Mouse (Mus musculus) midbrain, embryonic 10.5 days (tissue): ENCODE measurements around the gene Zfp341. TPM values are rescaled to one million over a fixed set of nuclear protein-coding genes. Genes with fewer than 3 reads are reported as not detected.

Experiments
- DNase-seq: peaks from one replicate; pipeline ENCODE4 v3.0.0-alpha.2; 2017; ENCODE audit warnings: low spot score
- H3K27ac ChIP-seq: fragments of 300-500 bp; sonication (generic); replicated peaks from 2 replicates; pipeline ENCODE4 v1.5.1; 2016; ENCODE audit warnings: mild to moderate bottlenecking
- H3K27me3 ChIP-seq: fragments of 300-500 bp; sonication (generic); 2 replicates; pipeline ENCODE4 v1.6.1; 2016; ENCODE audit warnings: low read depth, mild to moderate bottlenecking; ENCODE audit not compliant: poor library complexity, severe bottlenecking
- H3K36me3 ChIP-seq: fragments of 300-500 bp; sonication (generic); 2 replicates; pipeline ENCODE4 v1.6.1; 2016; ENCODE audit warnings: mild to moderate bottlenecking, moderate library complexity
- H3K4me1 ChIP-seq: fragments of 300-500 bp; sonication (generic); 2 replicates; pipeline ENCODE4 v1.6.1; 2016
- H3K4me3 ChIP-seq: fragments of 300-500 bp; sonication (generic); 2 replicates; pipeline ENCODE4 v1.5.1; 2016; ENCODE audit warnings: mild to moderate bottlenecking, moderate library complexity
- H3K9me3 ChIP-seq: fragments of 300-500 bp; sonication (generic); replicated peaks from 2 replicates; pipeline ENCODE4 v1.6.1; 2016; ENCODE audit warnings: mild to moderate bottlenecking
- WGBS: fragments of 180-500 bp; shearing (Covaris S2); methylation state at CpG from one replicate; pipeline ENCODE4 v1.1.7; 2016; 5-methylcytosine and 5-hydroxymethylcytosine counted together
- polyA plus RNA-seq: library from polyadenylated mRNA; unstranded; fragments of >200 nt; fragmentation: Nextera tagmentation; extraction: Ambion mirVana; gene quantifications from 2 replicates; pipeline ENCODE4 v1.2.1, GENCODE M21; 2016

Gene Zfp341
- polyA plus RNA-seq, 1 experiment from 2014 or later, result 1.1 TPM

DNA sequence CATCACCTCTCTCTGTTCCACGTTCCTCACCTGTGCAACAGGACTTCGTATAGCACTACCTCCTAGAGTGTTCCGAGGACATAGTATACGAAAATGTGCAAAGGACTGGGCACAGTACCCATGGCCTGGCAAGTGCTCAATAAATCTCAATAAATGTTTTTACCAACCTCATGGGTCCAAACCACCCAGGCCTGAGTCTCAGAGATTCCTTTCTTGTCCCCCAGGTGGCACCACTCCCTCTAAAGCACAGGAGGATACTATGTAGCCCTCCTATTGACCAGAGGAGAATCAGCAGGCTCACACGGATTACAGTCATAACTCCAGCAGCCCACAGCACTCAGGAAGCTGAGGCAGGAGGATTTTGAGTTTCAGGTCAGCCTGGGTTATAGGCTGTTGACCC, 33.5 kb downstream of the Zfp341 start:
- no peaks in the 10 kb centered on the region for H3K27me3 ChIP-seq
- peaks cover 15% of the 10 kb centered on the region for H3K4me1 ChIP-seq
- WGBS, result 87% methylated on average over 5 of the region's 5 CpGs
- H3K9me3 ChIP-seq, result no peaks in the 10 kb centered on the region
- no peak overlapping the region for H3K27ac ChIP-seq
- no peak for DNase-seq
- H3K4me3 ChIP-seq, result no peak overlapping the region
- H3K36me3 ChIP-seq, result peaks cover 44% of the 10 kb centered on the region

- WGBS, result 15% methylated on average over 3 of the region's 3 CpGs
- peak; percentile 74 for DNase-seq
- Histone ChIP-seq H3K27ac (peak overlapping the region; percentile 57), H3K36me3 (peaks cover 33% of the 10 kb centered on the region), H3K4me3 (no peak overlapping the region), H3K9me3 (no peaks in the 10 kb centered on the region), H3K27me3 (no peaks in the 10 kb centered on the region), H3K4me1 (peaks cover 15% of the 10 kb centered on the region)
These were observed 35.0 kb downstream of the Zfp341 start for GRCm38 (mm10) chr2:154648086-154648485.

- Histone ChIP-seq H3K4me3 (no peak overlapping the region), H3K4me1 (peaks cover 15% of the 10 kb centered on the region), H3K36me3 (peaks cover 13% of the 10 kb centered on the region), H3K27me3 (no peaks in the 10 kb centered on the region), H3K27ac (no peak overlapping the region), H3K9me3 (no peaks in the 10 kb centered on the region)
- 79% methylated on average over 3 of the region's 3 CpGs for WGBS
- no peak for DNase-seq
These were observed 37.3 kb downstream of the Zfp341 start for GRCm38 (mm10) chr2:154650404-154650803.

DNA sequence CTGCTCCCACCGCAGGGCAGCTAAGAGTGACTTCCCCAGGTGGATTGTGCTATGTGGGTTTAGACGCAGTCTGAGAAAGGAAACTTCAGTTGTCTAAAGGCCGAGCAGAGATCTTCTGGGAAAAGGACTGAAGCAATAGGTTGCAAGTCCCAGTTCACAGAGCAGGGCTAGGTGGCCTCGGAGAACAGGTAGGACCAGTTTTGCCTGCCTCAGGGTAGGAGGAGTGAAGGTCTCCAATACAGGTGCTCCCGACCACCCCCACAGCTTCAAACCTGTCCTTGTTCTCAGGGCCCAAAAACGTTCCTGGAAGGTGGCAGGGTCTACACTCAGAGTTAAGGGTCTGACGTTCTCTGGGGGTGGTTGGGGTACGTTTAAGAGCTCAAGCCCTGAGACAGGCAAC, 38.3 kb downstream of the Zfp341 start, which contains the start of gene Chmp4b:
TSS of gene Chmp4b (plus strand) at position 343 of the 400 bp plus-strand sequence.
- WGBS, result 61% methylated on average over 8 of the region's 8 CpGs
- Histone ChIP-seq H3K9me3 (no peaks in the 10 kb centered on the region), H3K27me3 (no peaks in the 10 kb centered on the region), H3K27ac (no peak within 1 kb of the TSS), H3K4me1 (peaks cover 15% of the 10 kb centered on the region), H3K36me3 (0 out of 2 replicates have a peak, but pooled peaks cover 3% of the 10 kb centered on the region), H3K4me3 (no peak within 1 kb of the TSS)
- no peak for DNase-seq

GRCm38 (mm10) chr2:154654976-154655375, 41.9 kb downstream of the Zfp341 start:
- DNase-seq, result no peak
- Histone ChIP-seq H3K4me1 (peaks cover 25% of the 10 kb centered on the region), H3K27ac (no peak overlapping the region), H3K9me3 (no peaks in the 10 kb centered on the region), H3K36me3 (0 out of 2 replicates have a peak, but pooled peaks cover 3% of the 10 kb centered on the region), H3K4me3 (no peak overlapping the region), H3K27me3 (no peaks in the 10 kb centered on the region)
- 94% methylated on average over 12 of the region's 12 CpGs for WGBS

- peaks cover 28% of the 10 kb centered on the region for H3K4me1 ChIP-seq
- H3K27me3 ChIP-seq, result no peaks in the 10 kb centered on the region
- WGBS, result 93% methylated on average over 2 of the region's 2 CpGs
- no peak for DNase-seq
- H3K36me3 ChIP-seq, result peaks cover 12% of the 10 kb centered on the region
- no peaks in the 10 kb centered on the region for H3K9me3 ChIP-seq
- peak overlapping the region; percentile 91; the same call in 1 of the 2 replicates for H3K4me3 ChIP-seq
- peak overlapping the region; percentile 93 for H3K27ac ChIP-seq
These were observed 42.8 kb downstream of the Zfp341 start for GRCm38 (mm10) chr2:154655878-154656414.

DNA sequence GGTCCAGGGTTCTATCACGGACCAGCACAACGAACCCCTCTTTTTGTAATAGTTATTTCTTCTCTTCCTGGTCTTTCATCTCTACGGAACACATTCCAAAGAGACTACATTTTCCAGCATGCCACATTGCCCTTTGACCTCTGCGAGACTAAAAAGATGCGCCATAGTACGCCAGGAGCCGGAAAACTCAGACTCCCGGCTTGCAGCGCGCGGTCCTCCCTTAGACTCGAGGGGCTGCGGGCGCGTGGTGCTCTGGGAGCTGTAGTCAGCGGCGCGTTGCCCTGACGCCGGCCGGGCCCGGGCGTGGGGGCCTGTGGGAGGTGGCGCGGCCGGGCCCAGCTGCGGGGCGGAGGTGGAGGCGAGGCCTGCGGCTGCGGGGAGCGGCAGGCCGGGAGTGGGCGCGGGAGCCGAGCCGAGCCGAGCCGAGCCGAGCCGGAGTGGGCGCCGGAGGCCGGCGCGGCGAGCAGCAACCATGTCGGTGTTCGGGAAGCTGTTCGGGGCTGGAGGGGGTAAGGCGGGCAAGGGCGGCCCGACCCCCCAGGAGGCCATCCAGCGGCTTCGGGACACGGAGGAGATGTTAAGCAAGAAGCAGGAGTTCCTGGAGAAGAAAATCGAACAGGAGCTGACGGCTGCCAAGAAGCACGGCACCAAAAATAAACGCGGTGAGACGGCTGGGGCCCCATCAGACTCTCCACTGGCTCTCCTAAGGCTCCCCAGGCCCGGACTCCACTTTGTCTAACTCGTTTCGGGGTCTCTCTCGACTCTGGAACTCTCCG, 43.8 kb downstream of the Zfp341 start:
- H3K9me3 ChIP-seq, result no peaks in the 10 kb centered on the region
- peak; percentile 96 for DNase-seq
- peaks cover 28% of the 10 kb centered on the region for H3K4me1 ChIP-seq
- H3K27me3 ChIP-seq, result no peaks in the 10 kb centered on the region
- WGBS, result under 1% methylated on average over 67 of the region's 67 CpGs
- H3K4me3 ChIP-seq, result peak overlapping the region; percentile 91
- H3K36me3 ChIP-seq, result peaks cover 21% of the 10 kb centered on the region
- H3K27ac ChIP-seq, result peak overlapping the region; percentile 93

DNA sequence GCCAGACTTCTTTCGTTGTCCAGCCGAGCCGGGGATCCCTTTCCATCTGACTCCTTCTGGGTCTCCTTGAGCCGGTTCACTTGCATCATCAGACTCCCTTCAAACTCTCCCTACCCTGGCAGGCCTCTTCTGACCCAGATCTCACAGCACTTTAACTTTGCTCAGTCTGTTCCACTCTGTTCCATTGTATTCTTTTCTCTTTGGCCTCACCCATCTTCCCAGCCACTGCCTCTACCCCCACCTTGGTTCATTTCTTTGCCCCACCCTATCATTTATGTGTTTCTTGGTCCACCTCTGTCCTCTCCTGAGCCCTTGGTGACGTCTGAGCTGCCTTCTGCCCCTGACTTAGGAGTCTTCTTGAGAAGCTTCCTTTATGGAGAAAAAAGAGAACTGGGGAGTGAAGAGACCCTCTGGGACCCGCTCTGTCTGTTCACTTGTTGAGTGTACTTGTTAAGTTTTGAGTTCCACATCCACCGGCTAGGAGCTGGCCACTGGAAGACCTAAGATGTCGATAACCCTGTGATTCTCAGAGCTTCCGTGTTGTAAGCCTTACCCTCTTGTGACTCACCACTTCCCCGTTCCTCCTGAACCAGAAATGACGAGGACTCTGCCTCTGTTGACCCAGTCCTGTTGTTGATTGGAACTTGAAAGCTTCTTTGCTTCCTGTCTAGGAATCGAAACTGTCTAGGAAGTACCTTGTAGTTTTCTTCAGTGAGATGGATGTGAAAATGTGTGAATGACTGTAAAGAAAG, 44.6 kb downstream of the Zfp341 start:
- WGBS, result 26% methylated on average over 12 of the region's 12 CpGs
- H3K4me1 ChIP-seq, result peaks cover 28% of the 10 kb centered on the region
- H3K27ac ChIP-seq, result peak overlapping the region; percentile 93
- peaks cover 22% of the 10 kb centered on the region for H3K36me3 ChIP-seq
- H3K9me3 ChIP-seq, result no peaks in the 10 kb centered on the region
- no peaks in the 10 kb centered on the region for H3K27me3 ChIP-seq
- DNase-seq, result no peak
- peak overlapping the region; percentile 91 for H3K4me3 ChIP-seq

- DNase-seq, result no peak
- H3K4me1 ChIP-seq, result peaks cover 28% of the 10 kb centered on the region
- H3K27ac ChIP-seq, result no peak overlapping the region
- H3K36me3 ChIP-seq, result peaks cover 27% of the 10 kb centered on the region
- peak overlapping the region; percentile 91 for H3K4me3 ChIP-seq
- no peaks in the 10 kb centered on the region for H3K27me3 ChIP-seq
- no peaks in the 10 kb centered on the region for H3K9me3 ChIP-seq
- WGBS, result 96% methylated on average over 4 of the region's 4 CpGs
These were observed 46.0 kb downstream of the Zfp341 start for GRCm38 (mm10) chr2:154659070-154659469.

GRCm38 (mm10) chr2:154659531-154660074, 46.5 kb downstream of the Zfp341 start:
- no peaks in the 10 kb centered on the region for H3K9me3 ChIP-seq
- peaks cover 28% of the 10 kb centered on the region for H3K4me1 ChIP-seq
- no peaks in the 10 kb centered on the region for H3K27me3 ChIP-seq
- 0 out of 2 replicates have a peak overlapping the region, but pooled peaks have one; percentile 91 for H3K4me3 ChIP-seq
- H3K36me3 ChIP-seq, result peaks cover 31% of the 10 kb centered on the region
- WGBS, result 81% methylated on average over 4 of the region's 5 CpGs
- no peak overlapping the region for H3K27ac ChIP-seq
- DNase-seq, result no peak

- 85% methylated on average over 7 of the region's 7 CpGs for WGBS
- no peak for DNase-seq
- no peaks in the 10 kb centered on the region for H3K4me1 ChIP-seq
- no peak overlapping the region for H3K4me3 ChIP-seq
- H3K27ac ChIP-seq, result no peak overlapping the region
- H3K27me3 ChIP-seq, result no peaks in the 10 kb centered on the region
- H3K36me3 ChIP-seq, result peaks cover 51% of the 10 kb centered on the region
- no peaks in the 10 kb centered on the region for H3K9me3 ChIP-seq
These were observed 55.6 kb downstream of the Zfp341 start for GRCm38 (mm10) chr2:154668680-154669079.

- H3K27me3 ChIP-seq, result no peaks in the 10 kb centered on the region
- no peak overlapping the region for H3K27ac ChIP-seq
- no peak for DNase-seq
- H3K4me3 ChIP-seq, result no peak overlapping the region
- no peaks in the 10 kb centered on the region for H3K9me3 ChIP-seq
- H3K4me1 ChIP-seq, result no peaks in the 10 kb centered on the region
- 80% methylated on average over 4 of the region's 4 CpGs for WGBS
- peaks cover 41% of the 10 kb centered on the region for H3K36me3 ChIP-seq
These were observed 57.0 kb downstream of the Zfp341 start for GRCm38 (mm10) chr2:154670106-154670505.
